Mouse (Mus musculus) neural tube, embryonic 12.5 days (tissue): ENCODE data around the gene Rnf180. TPM values are rescaled to one million over a fixed set of nuclear protein-coding genes. Genes with fewer than 3 reads are reported as not detected.

Experiments
- ATAC-seq: fragments of 200-750 bp; cut with Nextera tagmentation; 2 replicates; pipeline ENCODE4 v1.8.0; 2017; ENCODE audit warnings: low read depth, mild to moderate bottlenecking, moderate TSS enrichment, moderate library complexity; ENCODE audit not compliant: low FRiP score
- H3K27ac ChIP-seq: fragments of 300-500 bp; sonication (generic); 2 replicates; pipeline ENCODE4 v1.5.1; 2016
- H3K27me3 ChIP-seq: fragments of 300-500 bp; sonication (generic); replicated peaks from 2 replicates; pipeline ENCODE4 v1.6.1; 2016; ENCODE audit warnings: mild to moderate bottlenecking
- H3K36me3 ChIP-seq: fragments of 300-500 bp; sonication (generic); 2 replicates; pipeline ENCODE4 v1.6.1; 2016; ENCODE audit warnings: mild to moderate bottlenecking
- H3K4me1 ChIP-seq: fragments of 300-500 bp; sonication (generic); 2 replicates; pipeline ENCODE4 v1.6.1; 2016
- H3K4me2 ChIP-seq: fragments of 300-500 bp; sonication (generic); replicated peaks from 2 replicates; pipeline ENCODE4 v1.6.1; 2016; ENCODE audit warnings: mild to moderate bottlenecking
- H3K4me3 ChIP-seq: fragments of 300-500 bp; sonication (generic); 2 replicates; pipeline ENCODE4 v1.5.1; 2016
- H3K9ac ChIP-seq: fragments of 300-500 bp; sonication (generic); 2 replicates; pipeline ENCODE4 v1.6.1; 2016; ENCODE audit warnings: mild to moderate bottlenecking
- H3K9me3 ChIP-seq: fragments of 300-500 bp; sonication (generic); 2 replicates; pipeline ENCODE4 v1.6.1; 2016; ENCODE audit warnings: mild to moderate bottlenecking
- WGBS: fragments of 180-500 bp; shearing (Covaris S2); methylation state at CpG from one replicate; pipeline ENCODE4 v1.1.7; 2016; 5-methylcytosine and 5-hydroxymethylcytosine counted together
- polyA plus RNA-seq: library from polyadenylated mRNA; unstranded; fragments of >200 nt; fragmentation: Nextera tagmentation; extraction: Ambion mirVana; gene quantifications from 2 replicates; pipeline ENCODE4 v1.2.1, GENCODE M21; 2016

The Rnf180 gene
- polyA plus RNA-seq, 1 experiment from 2014 or later, result 13.0 TPM

- no peak overlapping the region for H3K27ac ChIP-seq
- H3K36me3 ChIP-seq, result 0 out of 2 replicates have a peak, but pooled peaks cover 3% of the 10 kb centered on the region
- H3K4me2 ChIP-seq, result no peak overlapping the region
- no peaks in the 10 kb centered on the region for H3K4me1 ChIP-seq
- H3K9me3 ChIP-seq, result no peaks in the 10 kb centered on the region
- H3K4me3 ChIP-seq, result no peak overlapping the region
- ATAC-seq, result no peak
- H3K9ac ChIP-seq, result no peak overlapping the region
- WGBS, result 86% methylated on average over 2 of the region's 2 CpGs
- H3K27me3 ChIP-seq, result no peaks in the 10 kb centered on the region
Observed at GRCm38 (mm10) chr13:105240810-105241209, 53.8 kb downstream of the Rnf180 start.

- Histone ChIP-seq H3K27ac (no peak overlapping the region), H3K36me3 (no peaks in the 10 kb centered on the region), H3K27me3 (no peaks in the 10 kb centered on the region), H3K9me3 (no peaks in the 10 kb centered on the region), H3K4me2 (no peak overlapping the region), H3K4me1 (no peaks in the 10 kb centered on the region), H3K9ac (no peak overlapping the region), H3K4me3 (no peak overlapping the region)
- ATAC-seq, result no peak
- 48% methylated on average over 4 of the region's 4 CpGs for whole genome bisulfite sequencing
Observed at GRCm38 (mm10) chr13:105227126-105227525, 67.5 kb downstream of the Rnf180 start.

- Histone ChIP-seq H3K27me3 (no peaks in the 10 kb centered on the region), H3K9ac (no peak overlapping the region), H3K36me3 (no peaks in the 10 kb centered on the region), H3K4me1 (no peaks in the 10 kb centered on the region), H3K4me2 (no peak overlapping the region), H3K4me3 (no peak overlapping the region), H3K9me3 (no peaks in the 10 kb centered on the region), H3K27ac (no peak overlapping the region)
- no peak for ATAC-seq
- WGBS, result 65% methylated on average over 10 of the region's 10 CpGs
Observed at GRCm38 (mm10) chr13:105224048-105224447, 70.6 kb downstream of the Rnf180 start.

GRCm38 (mm10) chr13:105223147-105223546, 71.5 kb downstream of the Rnf180 start:
- ATAC-seq, result 0 out of 2 replicates have a peak, but pooled peaks have one; percentile 5

GRCm38 (mm10) chr13:105222016-105222725, 72.4 kb downstream of the Rnf180 start:
- Histone ChIP-seq H3K9ac (no peak overlapping the region), H3K36me3 (no peaks in the 10 kb centered on the region), H3K4me1 (no peaks in the 10 kb centered on the region), H3K9me3 (no peaks in the 10 kb centered on the region), H3K4me3 (no peak overlapping the region), H3K4me2 (no peak overlapping the region), H3K27ac (no peak overlapping the region), H3K27me3 (no peaks in the 10 kb centered on the region)
- 0 out of 2 replicates have a peak, but pooled peaks have one; percentile 18 for ATAC-seq
- WGBS, result 90% methylated on average over 5 of the region's 5 CpGs

More at GRCm38 (mm10) chr13:105223147-105223546, 71.5 kb downstream of the Rnf180 start:
- Histone ChIP-seq H3K9me3 (no peaks in the 10 kb centered on the region), H3K4me1 (no peaks in the 10 kb centered on the region), H3K36me3 (no peaks in the 10 kb centered on the region), H3K4me3 (no peak overlapping the region), H3K9ac (no peak overlapping the region), H3K4me2 (no peak overlapping the region), H3K27me3 (no peaks in the 10 kb centered on the region), H3K27ac (no peak overlapping the region)
- WGBS, result 63% methylated on average over 3 of the region's 3 CpGs

GRCm38 (mm10) chr13:105210746-105211145, 83.9 kb downstream of the Rnf180 start:
- H3K4me2 ChIP-seq, result no peak overlapping the region
- 80% methylated on average over 3 of the region's 3 CpGs for WGBS
- no peaks in the 10 kb centered on the region for H3K9me3 ChIP-seq
- H3K4me3 ChIP-seq, result no peak overlapping the region
- H3K9ac ChIP-seq, result no peak overlapping the region
- no peaks in the 10 kb centered on the region for H3K27me3 ChIP-seq
- no peaks in the 10 kb centered on the region for H3K36me3 ChIP-seq
- H3K4me1 ChIP-seq, result no peaks in the 10 kb centered on the region
- H3K27ac ChIP-seq, result no peak overlapping the region
- no peak for ATAC-seq

- Histone ChIP-seq H3K27ac (no peak overlapping the region), H3K27me3 (no peaks in the 10 kb centered on the region), H3K4me2 (no peak overlapping the region), H3K4me3 (no peak overlapping the region), H3K9ac (no peak overlapping the region), H3K4me1 (no peaks in the 10 kb centered on the region), H3K36me3 (no peaks in the 10 kb centered on the region), H3K9me3 (no peaks in the 10 kb centered on the region)
- no peak for ATAC-seq
- 86% methylated on average over 3 of the region's 3 CpGs for whole genome bisulfite sequencing
Observed at GRCm38 (mm10) chr13:105203851-105204250, 90.8 kb downstream of the Rnf180 start.

GRCm38 (mm10) chr13:105198658-105199057, 96.0 kb downstream of the Rnf180 start:
- H3K9ac ChIP-seq, result no peak overlapping the region
- H3K9me3 ChIP-seq, result no peaks in the 10 kb centered on the region
- no peaks in the 10 kb centered on the region for H3K36me3 ChIP-seq
- H3K4me3 ChIP-seq, result no peak overlapping the region
- no peaks in the 10 kb centered on the region for H3K4me1 ChIP-seq
- 0 out of 2 replicates have a peak, but pooled peaks have one; percentile 54 for ATAC-seq
- WGBS, result 73% methylated on average over 3 of the region's 3 CpGs
- H3K27ac ChIP-seq, result no peak overlapping the region
- H3K4me2 ChIP-seq, result no peak overlapping the region
- no peaks in the 10 kb centered on the region for H3K27me3 ChIP-seq

GRCm38 (mm10) chr13:105198028-105198427, 96.6 kb downstream of the Rnf180 start:
- Histone ChIP-seq H3K36me3 (no peaks in the 10 kb centered on the region), H3K4me1 (no peaks in the 10 kb centered on the region), H3K4me2 (no peak overlapping the region), H3K9me3 (no peaks in the 10 kb centered on the region), H3K9ac (no peak overlapping the region), H3K4me3 (no peak overlapping the region), H3K27ac (no peak overlapping the region), H3K27me3 (no peaks in the 10 kb centered on the region)
- 20% methylated on average over 3 of the region's 3 CpGs for WGBS
- ATAC-seq, result 0 out of 2 replicates have a peak, but pooled peaks have one; percentile 33

- no peak overlapping the region for H3K4me2 ChIP-seq
- no peak overlapping the region for H3K9ac ChIP-seq
- WGBS, result 83% methylated on average over 7 of the region's 7 CpGs
- H3K4me1 ChIP-seq, result no peaks in the 10 kb centered on the region
- H3K27me3 ChIP-seq, result no peaks in the 10 kb centered on the region
- ATAC-seq, result no peak
- no peak overlapping the region for H3K27ac ChIP-seq
- H3K36me3 ChIP-seq, result no peaks in the 10 kb centered on the region
- H3K9me3 ChIP-seq, result no peaks in the 10 kb centered on the region
- no peak overlapping the region for H3K4me3 ChIP-seq
Observed at GRCm38 (mm10) chr13:105193583-105193982, 101.0 kb downstream of the Rnf180 start.

- Histone ChIP-seq H3K4me2 (no peak overlapping the region), H3K27ac (no peak overlapping the region), H3K9me3 (no peaks in the 10 kb centered on the region), H3K27me3 (no peaks in the 10 kb centered on the region), H3K4me1 (no peaks in the 10 kb centered on the region), H3K36me3 (no peaks in the 10 kb centered on the region), H3K4me3 (no peak overlapping the region), H3K9ac (no peak overlapping the region)
- WGBS, result 88% methylated on average over 7 of the region's 7 CpGs
- no peak for ATAC-seq
Observed at GRCm38 (mm10) chr13:105188730-105189129, 105.9 kb downstream of the Rnf180 start.

GRCm38 (mm10) chr13:105180781-105181180, 113.8 kb downstream of the Rnf180 start:
- no peak overlapping the region for H3K27ac ChIP-seq
- H3K4me3 ChIP-seq, result no peak overlapping the region
- no peaks in the 10 kb centered on the region for H3K9me3 ChIP-seq
- no peaks in the 10 kb centered on the region for H3K27me3 ChIP-seq
- no peaks in the 10 kb centered on the region for H3K36me3 ChIP-seq
- H3K4me1 ChIP-seq, result no peaks in the 10 kb centered on the region
- H3K4me2 ChIP-seq, result no peak overlapping the region
- ATAC-seq, result no peak
- H3K9ac ChIP-seq, result no peak overlapping the region
- WGBS, result 72% methylated on average over 5 of the region's 5 CpGs

GRCm38 (mm10) chr13:105165441-105165840, 129.2 kb downstream of the Rnf180 start:
- no peak overlapping the region for H3K4me3 ChIP-seq
- no peaks in the 10 kb centered on the region for H3K4me1 ChIP-seq
- H3K36me3 ChIP-seq, result no peaks in the 10 kb centered on the region
- no peak overlapping the region for H3K4me2 ChIP-seq
- no peaks in the 10 kb centered on the region for H3K27me3 ChIP-seq
- no peak overlapping the region for H3K9ac ChIP-seq
- ATAC-seq, result no peak
- H3K9me3 ChIP-seq, result no peaks in the 10 kb centered on the region
- WGBS, result 53% methylated on average over 6 of the region's 6 CpGs
- H3K27ac ChIP-seq, result no peak overlapping the region
